Mouse (Mus musculus) forebrain, embryonic 16.5 days (tissue): ENCODE measurements around the gene Adam19. TPM values are rescaled to one million over a fixed set of nuclear protein-coding genes. Genes with fewer than 3 reads are reported as not detected.
"Not testable (repeated sequence)": the region's sequence is repeated elsewhere in the genome, so short reads cannot be mapped to it uniquely, and the experiment has no call there.

ENCODE experiments used
- ATAC-seq: fragments of 200-750 bp; cut with Nextera tagmentation; 2 replicates; pipeline ENCODE4 v1.8.0; 2017; ENCODE audit warnings: mild to moderate bottlenecking, moderate library complexity
- H3K27ac ChIP-seq: fragments of 300-500 bp; sonication (generic); 2 replicates; pipeline ENCODE4 v1.5.1; 2014; ENCODE audit warnings: low read length, control low read depth
- H3K27me3 ChIP-seq: fragments of 300-500 bp; sonication (generic); replicated peaks from 2 replicates; pipeline ENCODE4 v1.6.1; 2014; ENCODE audit warnings: low read length; ENCODE audit not compliant: control insufficient read depth, insufficient read depth
- H3K36me3 ChIP-seq: fragments of 300-500 bp; sonication (generic); 2 replicates; pipeline ENCODE4 v1.6.1; 2014; ENCODE audit not compliant: control insufficient read depth, insufficient read depth
- H3K4me1 ChIP-seq: fragments of 300-500 bp; sonication (generic); replicated peaks from 2 replicates; pipeline ENCODE4 v1.6.1; 2014; ENCODE audit warnings: low read length; ENCODE audit not compliant: control insufficient read depth, insufficient read depth
- H3K4me2 ChIP-seq: fragments of 300-500 bp; sonication (generic); 2 replicates; pipeline ENCODE4 v1.6.1; 2014; ENCODE audit warnings: mild to moderate bottlenecking, low read length, control low read depth
- H3K4me3 ChIP-seq: fragments of 300-500 bp; sonication (generic); replicated peaks from 2 replicates; pipeline ENCODE4 v1.5.1; 2014; ENCODE audit warnings: mild to moderate bottlenecking, low read length, control low read depth
- H3K9ac ChIP-seq: fragments of 300-500 bp; sonication (generic); replicated peaks from 2 replicates; pipeline ENCODE4 v1.6.1; 2014; ENCODE audit warnings: low read depth, low read length, control low read depth
- H3K9me3 ChIP-seq: fragments of 300-500 bp; sonication (generic); 2 replicates; pipeline ENCODE4 v1.6.1; 2016; ENCODE audit warnings: low read length; ENCODE audit not compliant: control insufficient read depth
- WGBS: fragments of 180-500 bp; shearing (Covaris S2); extraction: QIAGEN DNeasy Blood & Tissue Kit; methylation state at CpG from one replicate; pipeline ENCODE4 v1.1.7; 2014; 5-methylcytosine and 5-hydroxymethylcytosine counted together
- polyA plus RNA-seq: library from polyadenylated mRNA; unstranded; fragments of >200 nt; fragmentation: Nextera tagmentation; extraction: Ambion mirVana; gene quantifications from 2 replicates; pipeline ENCODE4 v1.2.1, GENCODE M21; 2015

Adam19 gene
- polyA plus RNA-seq, 1 experiment from 2014 or later = 10.8 TPM

DNA sequence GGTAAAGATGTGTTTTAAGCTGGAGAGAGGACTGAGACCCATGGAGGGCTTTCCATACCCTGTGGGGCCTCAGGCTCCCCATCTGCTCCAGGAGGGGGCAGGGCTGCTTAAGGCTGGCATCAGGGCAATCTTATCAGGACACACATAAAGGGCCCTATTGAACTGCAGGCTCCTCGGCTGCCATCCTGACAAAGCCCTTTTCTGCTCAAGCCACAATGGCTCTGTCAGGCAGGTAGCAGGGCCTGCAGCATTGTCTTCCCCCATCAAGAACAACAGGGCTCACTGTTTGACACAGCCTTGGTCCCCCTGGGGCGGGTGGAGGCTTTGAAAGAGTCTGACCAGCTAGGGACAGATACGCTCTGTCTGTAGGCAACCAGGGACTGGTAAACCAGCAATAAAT is 114.1 kb downstream of the Adam19 start:
- Histone ChIP-seq H3K27ac (no peak overlapping the region), H3K27me3 (no peaks in the 10 kb centered on the region), H3K36me3 (no peaks in the 10 kb centered on the region), H3K4me3 (no peak overlapping the region), H3K4me1 (peaks cover 5% of the 10 kb centered on the region; the same call in 1 of the 2 replicates), H3K4me2 (no peak overlapping the region), H3K9ac (no peak overlapping the region), H3K9me3 (no peaks in the 10 kb centered on the region)
- no peak for ATAC-seq
- WGBS = 16% methylated on average over 3 of the region's 3 CpGs

- Histone ChIP-seq H3K27ac (no peak overlapping the region), H3K4me3 (no peak overlapping the region), H3K9ac (no peak overlapping the region), H3K9me3 (no peaks in the 10 kb centered on the region), H3K4me2 (no peak overlapping the region), H3K27me3 (no peaks in the 10 kb centered on the region), H3K36me3 (no peaks in the 10 kb centered on the region), H3K4me1 (no peaks in the 10 kb centered on the region)
- no peak for ATAC-seq
- 93% methylated on average over 9 of the region's 9 CpGs for WGBS
These were observed 116.3 kb downstream of the Adam19 start for GRCm38 (mm10) chr11:46172128-46172527.

- Histone ChIP-seq H3K27ac (no peak overlapping the region), H3K9me3 (no peaks in the 10 kb centered on the region), H3K27me3 (no peaks in the 10 kb centered on the region), H3K4me3 (no peak overlapping the region), H3K36me3 (no peaks in the 10 kb centered on the region), H3K9ac (no peak overlapping the region), H3K4me2 (no peak overlapping the region), H3K4me1 (no peaks in the 10 kb centered on the region)
- ATAC-seq = no peak
- WGBS = 94% methylated on average over 6 of the region's 6 CpGs
These were observed 120.4 kb downstream of the Adam19 start for GRCm38 (mm10) chr11:46176155-46176554.

DNA sequence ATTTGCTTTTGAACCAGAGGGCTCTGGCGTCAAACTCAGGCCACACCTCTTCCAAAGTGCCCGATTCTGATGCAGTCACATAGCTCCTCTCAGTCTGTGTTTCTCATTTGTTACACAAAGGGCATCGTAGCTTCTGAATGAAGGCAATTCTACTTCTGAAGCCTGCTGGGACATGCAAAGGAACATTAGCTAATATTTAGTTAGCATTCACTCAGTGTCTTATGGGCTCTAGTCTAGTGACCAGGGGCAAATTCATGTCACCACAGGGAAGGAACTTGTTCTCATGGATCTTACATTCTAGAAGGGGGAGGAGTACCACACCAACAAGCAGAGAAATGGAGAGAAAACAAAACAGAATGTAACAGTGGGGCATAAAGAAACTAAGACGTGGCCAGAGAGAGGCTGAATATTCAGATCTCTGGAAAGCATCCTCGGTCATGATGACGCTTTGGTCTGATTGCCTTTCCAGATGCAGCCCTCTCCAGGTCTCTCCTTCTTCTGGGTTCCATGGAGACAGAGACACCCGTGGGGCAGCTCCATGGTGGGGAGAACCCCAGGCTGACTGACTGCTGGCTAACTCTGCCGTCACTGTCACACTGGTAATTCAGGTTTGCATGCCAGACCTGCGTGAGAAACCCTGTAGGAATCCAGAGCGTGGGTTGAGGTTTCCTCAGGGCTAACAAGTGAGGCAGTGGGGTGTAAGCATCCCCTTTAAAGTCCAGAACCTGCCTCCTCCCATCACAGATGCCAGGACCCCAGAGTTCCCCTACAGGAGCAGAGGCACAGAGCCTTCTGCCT is 121.7 kb downstream of the Adam19 start:
- Histone ChIP-seq H3K4me1 (no peaks in the 10 kb centered on the region), H3K27me3 (no peaks in the 10 kb centered on the region), H3K9me3 (no peaks in the 10 kb centered on the region), H3K4me2 (no peak overlapping the region), H3K4me3 (no peak overlapping the region), H3K36me3 (no peaks in the 10 kb centered on the region), H3K9ac (no peak overlapping the region), H3K27ac (no peak overlapping the region)
- WGBS = 78% methylated on average over 10 of the region's 10 CpGs
- ATAC-seq = no peak

- H3K4me2 ChIP-seq, H3K4me1 ChIP-seq, H3K9ac ChIP-seq, H3K4me3 ChIP-seq, H3K9me3 ChIP-seq, ATAC-seq, H3K27ac ChIP-seq, H3K27me3 ChIP-seq, H3K36me3 ChIP-seq: not testable (repeated sequence)
- 96% methylated on average over 1 of the region's 1 CpGs for WGBS
These were observed 126.2 kb downstream of the Adam19 start for GRCm38 (mm10) chr11:46182031-46182430.

DNA sequence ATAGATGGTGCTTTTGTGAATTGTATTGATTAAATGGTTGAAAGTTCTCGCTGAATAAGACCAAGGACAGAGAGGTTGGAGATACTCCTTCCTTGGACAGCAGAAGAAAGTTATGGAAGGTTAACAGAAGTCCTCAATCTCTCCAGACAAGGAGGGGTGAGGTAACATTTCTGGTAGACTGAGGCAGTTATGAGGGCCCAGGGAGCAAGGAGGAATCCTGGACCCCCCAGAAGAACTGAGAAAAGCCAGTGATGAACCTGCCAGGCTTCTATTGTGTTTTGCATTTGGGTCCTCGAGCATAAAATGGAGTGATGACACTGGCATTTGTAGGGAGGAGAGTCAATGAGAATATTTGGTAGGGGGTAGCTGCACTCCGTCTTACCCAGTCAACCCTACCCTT is 129.2 kb downstream of the Adam19 start:
- no peaks in the 10 kb centered on the region for H3K27me3 ChIP-seq
- WGBS = 76% methylated on average over 3 of the region's 3 CpGs
- no peaks in the 10 kb centered on the region for H3K36me3 ChIP-seq
- H3K4me3 ChIP-seq = no peak overlapping the region
- no peak overlapping the region for H3K9ac ChIP-seq
- no peaks in the 10 kb centered on the region for H3K4me1 ChIP-seq
- no peak for ATAC-seq
- no peak overlapping the region for H3K27ac ChIP-seq
- no peak overlapping the region for H3K4me2 ChIP-seq
- H3K9me3 ChIP-seq = no peaks in the 10 kb centered on the region

- peak; percentile 73 for ATAC-seq
- WGBS = 35% methylated on average over 4 of the region's 4 CpGs
These were observed 129.7 kb downstream of the Adam19 start for GRCm38 (mm10) chr11:46185486-46185885.

GRCm38 (mm10) chr11:46188283-46188682 is 132.5 kb downstream of the Adam19 start:
- Histone ChIP-seq H3K27ac (no peak overlapping the region), H3K36me3 (no peaks in the 10 kb centered on the region), H3K4me2 (no peak overlapping the region), H3K4me3 (no peak overlapping the region), H3K4me1 (no peaks in the 10 kb centered on the region), H3K9ac (no peak overlapping the region), H3K27me3 (no peaks in the 10 kb centered on the region), H3K9me3 (no peaks in the 10 kb centered on the region)
- WGBS = 38% methylated on average over 2 of the region's 2 CpGs
- no peak for ATAC-seq

More at GRCm38 (mm10) chr11:46185486-46185885, 129.7 kb downstream of the Adam19 start:
- Histone ChIP-seq H3K4me3 (no peak overlapping the region), H3K9me3 (no peaks in the 10 kb centered on the region), H3K4me1 (no peaks in the 10 kb centered on the region), H3K27ac (no peak overlapping the region), H3K4me2 (no peak overlapping the region), H3K9ac (no peak overlapping the region), H3K27me3 (no peaks in the 10 kb centered on the region), H3K36me3 (no peaks in the 10 kb centered on the region)

GRCm38 (mm10) chr11:46194175-46194574 is 138.4 kb downstream of the Adam19 start:
- Histone ChIP-seq H3K4me2 (no peak overlapping the region), H3K4me3 (no peak overlapping the region), H3K27me3 (no peaks in the 10 kb centered on the region), H3K9ac (no peak overlapping the region), H3K36me3 (peaks cover 33% of the 10 kb centered on the region), H3K27ac (no peak overlapping the region), H3K9me3 (no peaks in the 10 kb centered on the region), H3K4me1 (no peaks in the 10 kb centered on the region)
- ATAC-seq = no peak
- 87% methylated on average over 4 of the region's 4 CpGs for WGBS
